Mouse (Mus musculus): ENCODE data around the gene Gas7.

GRCm38 (mm10) chr11:67596233-67596632, 141.0 kb downstream of the Gas7 start:
- no peak for TF ChIP-seq CTCF (IDR thresholded peaks at IDR 0.05; ENCODE audit: low read depth, low read length)
- no peak for TF ChIP-seq POLR2A (IDR thresholded peaks at IDR 0.05; ENCODE audit: borderline replicate concordance, low read depth, low read length)
